ENCODE assay signal across 27 mouse cellular contexts in the genomic region with DNA sequence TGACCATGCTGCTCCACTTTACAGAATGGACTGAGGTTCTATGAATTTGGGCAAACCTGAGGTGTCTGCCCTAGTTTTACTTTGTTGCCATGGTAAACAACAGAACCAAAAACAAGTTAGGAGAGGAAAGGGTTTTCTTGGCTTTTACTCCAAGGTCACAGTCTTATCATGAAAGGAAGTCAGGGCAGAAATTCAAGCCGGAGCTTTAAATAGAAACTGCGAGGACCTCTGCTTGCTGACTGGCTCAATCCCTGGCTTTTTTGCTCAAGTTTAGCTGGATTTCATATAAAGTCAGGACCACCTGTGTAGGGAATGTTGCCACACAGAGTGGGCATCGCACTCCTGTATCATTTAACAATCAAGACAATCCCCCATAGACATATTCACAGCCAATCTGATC. TPM values are rescaled to one million over a fixed set of nuclear protein-coding genes. Genes with fewer than 3 reads are reported as not detected.
DNase-seq lines count a peak whose midpoint lies in the region; ATAC-seq and TF ChIP-seq lines count a peak whose summit lies in the region.
"Had no signal": no experiment of that assay in that cellular context is flagged by ENCODE, and none has a peak within 500 bp of the region (broad histone marks: within the 10 kb centered on the region; RNA-seq: fewer than 3 reads in every experiment).

No protein-coding gene starts in this region.

- H3K36me3 ChIP-seq in heart, adult 2 months (ENCODE audit: control insufficient read depth, insufficient read depth, low read length): peaks cover 3% of the 10 kb centered on the region; the same call in 1 of the 2 replicates
- H3K36me3 ChIP-seq in heart, embryonic 11.5 days (ENCODE audit: control insufficient read depth, insufficient read depth, low read length): no peaks in the 10 kb centered on the region
- H3K36me3 ChIP-seq in heart, embryonic 12.5 days: no peaks in the 10 kb centered on the region
- H3K36me3 ChIP-seq: embryonic facial prominence, embryonic 10.5 days; embryonic facial prominence, embryonic 13.5 days; forebrain, embryonic 12.5 days; forebrain, embryonic 15.5 days; kidney, embryonic 15.5 days had no signal

- peaks cover 2% of the 10 kb centered on the region for H3K4me1 ChIP-seq in heart, adult 2 months (ENCODE audit: control insufficient read depth, insufficient read depth, low read length)
- 0 out of 2 replicates have a peak, but pooled peaks cover 2% of the 10 kb centered on the region for H3K4me1 ChIP-seq in heart, embryonic 11.5 days (ENCODE audit: control insufficient read depth, insufficient read depth, low read length)
- peaks cover 6% of the 10 kb centered on the region; the same call in 1 of the 2 replicates for H3K4me1 ChIP-seq in heart, embryonic 12.5 days (replicated peaks)
- H3K4me1 ChIP-seq: embryonic facial prominence, embryonic 10.5 days; embryonic facial prominence, embryonic 13.5 days; forebrain, embryonic 12.5 days; kidney, embryonic 15.5 days had no signal

- no peaks in the 10 kb centered on the region for H3K9me3 ChIP-seq in heart, embryonic 11.5 days (replicated peaks; ENCODE audit: control insufficient read depth, low read length)
- no peaks in the 10 kb centered on the region for H3K9me3 ChIP-seq in heart, embryonic 12.5 days (replicated peaks)
- H3K9me3 ChIP-seq: embryonic facial prominence, embryonic 10.5 days; embryonic facial prominence, embryonic 13.5 days; forebrain, embryonic 12.5 days; forebrain, embryonic 15.5 days; kidney, embryonic 15.5 days had no signal

- DNase-seq in gastrocnemius, adult 2 months: no peak
- DNase-seq in gastrocnemius, postnatal 4 days (ENCODE audit: low spot score in 2 of 2): no peak
- no peak for DNase-seq in heart, adult 2 months
- peak; percentile 22 to 26 for DNase-seq in heart, postnatal 10 days
- DNase-seq: adrenal gland, adult 2 months; adrenal gland, postnatal 14 days; cerebellum, adult 11-12 months; cerebellum, adult 8-10 months; cerebellum, postnatal 10 days; cerebellum, postnatal 36 days; embryo, embryonic 11 days; gastrocnemius, postnatal 14 days; kidney, adult 18-20 months had no signal

- TF ChIP-seq POLR2A in heart, adult 2 months (IDR thresholded peaks at IDR 0.05; ENCODE audit: insufficient read depth, low read depth, low read length): no peak

- H3K4me2 ChIP-seq in heart, embryonic 11.5 days: no peak overlapping the region
- H3K4me2 ChIP-seq in heart, embryonic 12.5 days: no peak overlapping the region
- H3K4me2 ChIP-seq: embryonic facial prominence, embryonic 13.5 days; forebrain, embryonic 12.5 days; forebrain, embryonic 15.5 days; hindbrain, embryonic 14.5 days; kidney, embryonic 15.5 days had no signal

- WGBS in heart, adult 2 months: 25% methylated on average over 3 of the region's 3 CpGs
- WGBS in heart, embryonic 11.5 days (ENCODE audit: insufficient replicate concordance): 57% methylated on average over 3 of the region's 3 CpGs
- WGBS in heart, embryonic 12.5 days: 33% methylated on average over 3 of the region's 3 CpGs

- TF ChIP-seq CTCF in gastrocnemius, adult 2 months (IDR thresholded peaks at IDR 0.05): no peak
- no peak for TF ChIP-seq CTCF in heart, adult 2 months (IDR thresholded peaks at IDR 0.05)

- no peak for TF ChIP-seq EP300 in heart, adult 2 months (IDR thresholded peaks at IDR 0.05; ENCODE audit: insufficient read depth, low read depth, low read length)

- intact Hi-C loops in gastrocnemius, adult 2 months (cut with DNase I): no loop called here
- intact Hi-C loops in heart, adult 2 months (cut with DNase I): no loop called here
- intact Hi-C loops in heart, postnatal 10 days (cut with DNase I): no loop called here

- no peaks in the 10 kb centered on the region for H3K27me3 ChIP-seq in heart, adult 2 months (ENCODE audit: control insufficient read depth, insufficient read depth, low read length)
- no peaks in the 10 kb centered on the region for H3K27me3 ChIP-seq in heart, embryonic 11.5 days (ENCODE audit: control insufficient read depth, insufficient read depth, low read length)
- H3K27me3 ChIP-seq in heart, embryonic 12.5 days (replicated peaks): no peaks in the 10 kb centered on the region
- H3K27me3 ChIP-seq: embryonic facial prominence, embryonic 13.5 days; forebrain, embryonic 12.5 days; forebrain, embryonic 15.5 days; kidney, embryonic 15.5 days had no signal

- no peak overlapping the region for H3K9ac ChIP-seq in heart, adult 2 months (ENCODE audit: low read depth, low read length)
- no peak overlapping the region for H3K9ac ChIP-seq in heart, embryonic 11.5 days (ENCODE audit: low read depth, low read length)
- no peak overlapping the region for H3K9ac ChIP-seq in heart, embryonic 12.5 days
- H3K9ac ChIP-seq: embryonic facial prominence, embryonic 13.5 days; forebrain, embryonic 12.5 days; forebrain, embryonic 15.5 days; hindbrain, embryonic 14.5 days; kidney, embryonic 15.5 days had no signal

- no peak overlapping the region for H3K4me3 ChIP-seq in gastrocnemius, adult 2 months
- H3K4me3 ChIP-seq in heart, adult 2 months: no peak overlapping the region
- H3K4me3 ChIP-seq in heart, embryonic 11.5 days (ENCODE audit: low read depth, low read length): no peak overlapping the region
- no peak overlapping the region for H3K4me3 ChIP-seq in heart, embryonic 12.5 days
- H3K4me3 ChIP-seq: embryonic facial prominence, embryonic 10.5 days; embryonic facial prominence, embryonic 13.5 days; erythroblast, embryonic 14.5 days; forebrain, embryonic 12.5 days; forebrain, embryonic 15.5 days; kidney, embryonic 15.5 days had no signal

- peak overlapping the region; percentile 48; the same call in 1 of the 2 replicates for H3K27ac ChIP-seq in gastrocnemius, adult 2 months
- peak overlapping the region; percentile 0; the same call in 1 of the 2 replicates for H3K27ac ChIP-seq in heart, adult 2 months
- no peak overlapping the region for H3K27ac ChIP-seq in heart, embryonic 11.5 days (ENCODE audit: low read depth, low read length)
- no peak overlapping the region for H3K27ac ChIP-seq in heart, embryonic 12.5 days (ENCODE audit: poor library complexity, severe bottlenecking)
- H3K27ac ChIP-seq: embryonic facial prominence, embryonic 10.5 days; embryonic facial prominence, embryonic 13.5 days; forebrain, embryonic 12.5 days; forebrain, embryonic 15.5 days; hindbrain, embryonic 14.5 days; hindbrain, postnatal 0 days; kidney, embryonic 15.5 days had no signal

- no peak for ATAC-seq in heart, embryonic 11.5 days (replicated peaks; ENCODE audit: insufficient number of reproducible peaks, low FRiP score, low TSS enrichment)
- no peak for ATAC-seq in heart, embryonic 12.5 days (ENCODE audit: insufficient number of reproducible peaks, low FRiP score)
- no peak for ATAC-seq in cerebellum, adult (ENCODE audit: insufficient number of reproducible peaks, low FRiP score, low TSS enrichment)
- ATAC-seq: CD4-positive, CD25-positive, alpha-beta regulatory T cell, adult 4 months; forebrain, embryonic 15.5 days; hindbrain, postnatal 0 days; inflammation-experienced regulatory T-cells, adult 6 months; intestine, embryonic 16.5 days had no signal

- no peaks in the 10 kb centered on the region for H3K79me2 ChIP-seq in heart, adult 2 months (replicated peaks; ENCODE audit: control insufficient read depth, insufficient read depth, low read length)

RNA-seq across cellular contexts. Expression of gene Ifrd1, which starts 50.3 kb away (rescaled TPM):
- 100 to 1,000 TPM; 106 to 137 TPM for total RNA-seq in gastrocnemius, adult 2 months (2021)
- 100 to 1,000 TPM in 1 of 2 experiments, 10 to 100 TPM in 1; 81.3 to 107 TPM for total RNA-seq in gastrocnemius, postnatal 4 days (2021)
- total RNA-seq in heart, adult 2 months (2021): 10 to 100 TPM; 85.1 to 87.6 TPM
- 14.1 and 34.8 TPM in 2 replicates for polyA plus RNA-seq in heart, adult 2 months (2012; rRNA removed)
- 93.6 and 103 TPM in 2 replicates for polyA plus RNA-seq in heart, embryonic 11.5 days (2014; fragmentation: Nextera tagmentation; extraction: Ambion mirVana)
- 100 to 1,000 TPM; 110 to 126 TPM for total RNA-seq in heart, postnatal 10 days (2021)
- 115 and 118 TPM in 2 replicates for polyA plus RNA-seq in heart, embryonic 12.5 days (2016; fragmentation: Nextera tagmentation; extraction: Ambion mirVana)

Comparison
In these comparisons a context has a peak if more than half of its experiments do, and no peak if none do; other contexts are left out.
1. DNase-seq: peak in heart, postnatal 10 days (2 of 2); none in gastrocnemius, adult 2 months (single experiment), gastrocnemius, postnatal 4 days (0 of 2) and heart, adult 2 months (0 of 2).
2. H3K27ac ChIP-seq: peak in gastrocnemius, adult 2 months (single experiment) and heart, adult 2 months (single experiment); none in heart, embryonic 11.5 days (single experiment) and heart, embryonic 12.5 days (single experiment).